Mouse (Mus musculus) embryonic facial prominence, embryonic 11.5 days (tissue): Measurements from ENCODE around the gene Mrpl2. TPM values are rescaled to one million over a fixed set of nuclear protein-coding genes. Genes with fewer than 3 reads are reported as not detected.

Experiments
- ATAC-seq: fragments of 200-750 bp; cut with Nextera tagmentation; replicated peaks from 2 replicates; pipeline ENCODE4 v1.8.0; 2017; ENCODE audit warnings: low read depth; ENCODE audit not compliant: insufficient number of reproducible peaks, low FRiP score, low TSS enrichment
- DNase-seq: peaks from one replicate; pipeline ENCODE4 v3.0.0-alpha.2; 2015; ENCODE audit warnings: low spot score
- H3K27ac ChIP-seq: fragments of 300-500 bp; sonication (generic); replicated peaks from 2 replicates; pipeline ENCODE4 v1.5.1; 2014; ENCODE audit warnings: mild to moderate bottlenecking, low read depth, low read length, control low read depth
- H3K27me3 ChIP-seq: fragments of 300-500 bp; sonication (generic); 2 replicates; pipeline ENCODE4 v1.6.1; 2014; ENCODE audit warnings: mild to moderate bottlenecking, low read length, moderate library complexity, mixed read lengths; ENCODE audit not compliant: control insufficient read depth, insufficient read depth
- H3K36me3 ChIP-seq: fragments of 300-500 bp; sonication (generic); replicated peaks from 2 replicates; pipeline ENCODE4 v1.6.1; 2014; ENCODE audit warnings: low read depth, mild to moderate bottlenecking, low read length, moderate library complexity, mixed read lengths; ENCODE audit not compliant: control insufficient read depth, insufficient read depth
- H3K4me1 ChIP-seq: fragments of 300-500 bp; sonication (generic); 2 replicates; pipeline ENCODE4 v1.6.1; 2014; ENCODE audit warnings: low read length, mixed read lengths; ENCODE audit not compliant: control insufficient read depth, insufficient read depth
- H3K4me2 ChIP-seq: fragments of 300-500 bp; sonication (generic); 2 replicates; pipeline ENCODE4 v1.6.1; 2014; ENCODE audit warnings: low read depth, mild to moderate bottlenecking, control low read depth, low read length, moderate library complexity
- H3K4me3 ChIP-seq: fragments of 300-500 bp; sonication (generic); 2 replicates; pipeline ENCODE4 v1.5.1; 2014; ENCODE audit warnings: low read depth, low read length, control low read depth
- H3K9ac ChIP-seq: fragments of 300-500 bp; sonication (generic); replicated peaks from 2 replicates; pipeline ENCODE4 v1.6.1; 2014; ENCODE audit warnings: mild to moderate bottlenecking, control low read depth, low read length
- H3K9me3 ChIP-seq: fragments of 300-500 bp; sonication (generic); replicated peaks from 2 replicates; pipeline ENCODE4 v1.6.1; 2016; ENCODE audit warnings: mild to moderate bottlenecking, low read length, inconsistent platforms, mixed read lengths; ENCODE audit not compliant: control insufficient read depth
- WGBS: fragments of 180-500 bp; shearing (Covaris S2); extraction: QIAGEN DNeasy Blood & Tissue Kit; methylation state at CpG from one replicate; pipeline ENCODE4 v1.1.7; 2014; 5-methylcytosine and 5-hydroxymethylcytosine counted together
- polyA plus RNA-seq: library from polyadenylated mRNA; unstranded; fragments of >200 nt; fragmentation: Nextera tagmentation; extraction: Ambion mirVana; gene quantifications from 2 replicates; pipeline ENCODE4 v1.2.1, GENCODE M21; 2014

Mrpl2 gene
- polyA plus RNA-seq, 1 experiment from 2014 or later = 117 TPM

DNA sequence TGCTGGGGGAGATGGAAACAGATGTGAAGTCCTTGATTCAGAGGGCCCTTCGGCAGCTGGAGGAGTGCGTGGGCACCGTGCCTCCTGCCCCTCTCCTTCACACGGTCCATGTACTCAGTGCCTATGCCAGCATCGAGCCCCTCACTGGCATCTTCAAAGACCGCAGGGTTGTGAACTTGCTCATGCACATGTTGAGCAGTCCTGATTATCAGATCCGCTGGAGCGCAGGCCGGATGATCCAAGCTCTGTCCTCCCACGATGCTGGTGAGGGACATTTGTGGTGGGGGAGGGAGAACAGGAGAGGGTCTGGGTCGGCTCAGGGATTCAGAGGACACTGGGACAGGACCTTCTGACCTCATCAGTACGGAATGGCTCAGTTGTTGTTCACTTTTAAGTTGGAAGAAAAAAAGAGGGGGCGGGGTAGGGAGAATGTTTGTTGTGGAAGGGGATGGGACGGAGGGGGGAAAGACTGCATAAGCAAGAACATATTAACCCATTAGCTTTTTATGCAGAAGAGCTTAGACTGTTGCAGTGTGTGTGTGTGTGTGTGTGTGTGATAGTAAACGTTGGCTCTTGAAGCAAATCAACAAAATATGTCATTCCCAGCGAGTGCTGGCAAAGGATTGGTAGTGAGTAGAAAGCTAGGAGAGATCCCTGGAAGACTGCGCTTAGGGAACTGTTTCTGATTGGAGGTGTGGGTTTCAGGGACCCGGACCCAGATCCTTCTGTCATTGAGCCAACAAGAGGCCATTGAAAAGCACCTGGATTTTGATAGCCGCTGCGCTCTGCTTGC is 5.9 kb downstream of the Mrpl2 start:
- peak overlapping the region; percentile 84 for H3K4me2 ChIP-seq
- H3K4me1 ChIP-seq = peaks cover 13% of the 10 kb centered on the region
- DNase-seq (no peak), ATAC-seq (no peak)
- H3K36me3 ChIP-seq = peaks cover 10% of the 10 kb centered on the region
- no peaks in the 10 kb centered on the region for H3K27me3 ChIP-seq
- peak overlapping the region; percentile 68; the same call in 1 of the 2 replicates for H3K4me3 ChIP-seq
- WGBS = 70% methylated on average over 20 of the region's 20 CpGs
- H3K9ac ChIP-seq = peak overlapping the region; percentile 96
- H3K9me3 ChIP-seq = no peaks in the 10 kb centered on the region
- no peak overlapping the region for H3K27ac ChIP-seq

DNA sequence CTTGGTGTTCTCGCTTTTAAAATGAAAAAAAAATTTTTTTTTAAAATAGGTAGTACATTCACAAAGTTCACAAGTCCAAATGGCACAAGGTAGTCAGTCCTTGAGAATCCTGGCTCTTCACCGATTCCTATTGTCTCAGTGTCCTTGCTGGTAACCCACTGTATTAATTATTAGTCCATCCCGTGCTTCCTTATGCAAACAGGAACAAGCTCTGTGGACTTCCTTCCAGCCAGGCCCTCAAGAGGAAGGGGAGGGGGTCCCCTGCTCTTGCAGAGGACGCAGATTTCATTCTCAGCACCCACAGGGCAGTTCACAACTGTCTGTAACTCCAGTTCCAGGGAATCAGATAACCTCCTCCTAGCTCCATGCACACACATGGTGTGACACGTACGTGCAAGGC is 10.0 kb downstream of the Mrpl2 start:
- H3K9me3 ChIP-seq = no peaks in the 10 kb centered on the region
- no peak overlapping the region for H3K27ac ChIP-seq
- no peaks in the 10 kb centered on the region for H3K27me3 ChIP-seq
- ATAC-seq (no peak), DNase-seq (no peak)
- H3K36me3 ChIP-seq = peaks cover 23% of the 10 kb centered on the region
- no peak overlapping the region for H3K4me3 ChIP-seq
- WGBS = 84% methylated on average over 6 of the region's 6 CpGs
- H3K9ac ChIP-seq = no peak overlapping the region
- H3K4me2 ChIP-seq = no peak overlapping the region
- H3K4me1 ChIP-seq = peaks cover 10% of the 10 kb centered on the region; the same call in 1 of the 2 replicates

DNA sequence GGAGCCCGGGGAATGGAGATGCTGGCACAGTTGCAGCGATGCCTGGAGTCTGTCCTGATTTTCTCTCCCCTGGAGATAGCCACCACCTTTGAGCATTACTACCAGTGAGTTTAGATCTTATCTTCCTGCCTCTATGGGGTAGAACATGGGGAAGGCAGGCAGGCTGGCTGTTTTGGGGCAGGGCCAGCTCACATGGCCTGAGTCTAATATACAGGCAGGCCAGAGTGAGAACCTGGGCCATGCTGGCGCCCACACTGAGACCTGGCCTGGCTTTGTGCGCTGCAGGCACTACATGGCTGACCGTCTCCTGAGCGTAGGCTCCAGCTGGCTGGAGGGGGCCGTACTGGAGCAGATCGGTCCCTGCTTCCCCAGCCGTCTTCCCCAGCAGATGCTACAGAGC is 15.3 kb downstream of the Mrpl2 start:
- H3K4me3 ChIP-seq = no peak overlapping the region
- ATAC-seq (no peak), DNase-seq (no peak)
- no peaks in the 10 kb centered on the region for H3K27me3 ChIP-seq
- H3K4me2 ChIP-seq = no peak overlapping the region
- H3K27ac ChIP-seq = no peak overlapping the region
- no peaks in the 10 kb centered on the region for H3K9me3 ChIP-seq
- peaks cover 13% of the 10 kb centered on the region for H3K36me3 ChIP-seq
- WGBS = 91% methylated on average over 9 of the region's 9 CpGs
- H3K4me1 ChIP-seq = no peaks in the 10 kb centered on the region
- H3K9ac ChIP-seq = no peak overlapping the region

DNA sequence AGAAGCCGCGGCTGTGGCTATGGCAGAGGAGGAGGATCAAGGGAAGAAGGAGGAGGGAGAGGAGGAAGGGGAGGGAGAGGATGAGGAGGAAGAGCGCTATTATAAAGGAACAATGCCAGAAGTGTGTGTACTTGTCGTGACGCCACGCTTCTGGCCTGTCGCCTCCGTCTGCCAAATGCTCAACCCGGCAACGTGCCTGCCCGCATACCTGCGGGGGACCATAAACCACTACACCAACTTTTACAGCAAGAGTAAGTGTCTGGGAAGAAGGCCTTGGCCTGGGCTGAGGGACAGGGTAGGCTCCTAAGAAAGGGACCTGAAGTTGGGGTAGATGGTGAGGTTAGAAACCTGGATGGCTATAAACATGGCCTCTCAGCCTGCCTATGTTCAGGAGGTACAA is 16.0 kb downstream of the Mrpl2 start:
- no peaks in the 10 kb centered on the region for H3K27me3 ChIP-seq
- ATAC-seq = no peak
- H3K4me2 ChIP-seq = no peak overlapping the region
- H3K9ac ChIP-seq = no peak overlapping the region
- H3K27ac ChIP-seq = no peak overlapping the region
- WGBS = 94% methylated on average over 12 of the region's 12 CpGs
- H3K4me3 ChIP-seq = no peak overlapping the region
- no peak for DNase-seq
- H3K4me1 ChIP-seq = no peaks in the 10 kb centered on the region
- H3K36me3 ChIP-seq = peaks cover 13% of the 10 kb centered on the region
- H3K9me3 ChIP-seq = no peaks in the 10 kb centered on the region

DNA sequence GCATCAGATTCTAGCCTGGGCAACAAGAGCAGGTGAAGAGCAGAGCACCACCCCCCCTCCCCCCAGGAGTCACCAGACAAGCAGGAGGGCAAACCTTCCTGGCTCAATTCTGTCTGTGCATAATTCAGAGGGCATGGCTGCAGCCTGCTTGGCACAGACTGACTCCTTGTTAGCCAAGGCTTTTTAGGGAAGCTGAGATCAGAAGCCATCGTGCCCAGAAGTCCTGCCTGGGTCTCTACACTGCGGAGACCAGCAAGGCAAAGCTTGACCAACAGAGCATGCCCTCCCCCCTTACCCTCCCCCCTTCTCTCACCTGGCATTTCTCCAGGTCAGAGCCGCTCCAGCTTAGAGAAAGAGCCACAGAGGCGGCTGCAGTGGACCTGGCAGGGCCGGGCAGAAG is 16.7 kb downstream of the Mrpl2 start:
- H3K27ac ChIP-seq = no peak overlapping the region
- H3K4me2 ChIP-seq = no peak overlapping the region
- no peaks in the 10 kb centered on the region for H3K9me3 ChIP-seq
- H3K9ac ChIP-seq = no peak overlapping the region
- whole genome bisulfite sequencing = 89% methylated on average over 5 of the region's 5 CpGs
- DNase-seq (no peak), ATAC-seq (no peak)
- no peaks in the 10 kb centered on the region for H3K4me1 ChIP-seq
- no peaks in the 10 kb centered on the region for H3K27me3 ChIP-seq
- no peak overlapping the region for H3K4me3 ChIP-seq
- H3K36me3 ChIP-seq = peaks cover 12% of the 10 kb centered on the region

DNA sequence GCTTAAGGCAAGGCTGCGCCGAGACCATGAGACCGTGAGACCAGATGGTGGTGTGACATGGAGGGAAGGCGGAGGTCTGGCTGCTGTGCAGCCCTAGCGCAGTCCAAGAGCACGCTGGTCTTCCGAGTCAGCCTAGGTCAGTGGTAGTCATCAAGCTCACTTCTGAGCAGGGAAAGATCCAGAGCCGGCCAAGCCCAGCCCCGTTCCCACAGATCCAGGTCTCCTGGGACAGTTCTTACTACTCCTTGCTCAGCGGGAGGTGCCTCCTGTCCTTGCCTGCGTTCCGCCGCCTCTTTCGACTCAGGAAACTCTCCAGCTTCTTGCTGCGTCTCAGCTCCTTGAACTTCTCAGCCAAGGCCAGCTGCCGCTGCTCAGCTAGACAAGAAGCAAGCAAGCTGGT is 21.7 kb downstream of the Mrpl2 start:
- Histone ChIP-seq H3K9me3 (no peaks in the 10 kb centered on the region), H3K27ac (no peak overlapping the region), H3K4me1 (no peaks in the 10 kb centered on the region), H3K27me3 (no peaks in the 10 kb centered on the region), H3K4me3 (no peak overlapping the region), H3K36me3 (peaks cover 8% of the 10 kb centered on the region; the same call in 1 of the 2 replicates), H3K9ac (no peak overlapping the region), H3K4me2 (no peak overlapping the region)
- 90% methylated on average over 16 of the region's 16 CpGs for WGBS
- DNase-seq (no peak), ATAC-seq (no peak)

DNA sequence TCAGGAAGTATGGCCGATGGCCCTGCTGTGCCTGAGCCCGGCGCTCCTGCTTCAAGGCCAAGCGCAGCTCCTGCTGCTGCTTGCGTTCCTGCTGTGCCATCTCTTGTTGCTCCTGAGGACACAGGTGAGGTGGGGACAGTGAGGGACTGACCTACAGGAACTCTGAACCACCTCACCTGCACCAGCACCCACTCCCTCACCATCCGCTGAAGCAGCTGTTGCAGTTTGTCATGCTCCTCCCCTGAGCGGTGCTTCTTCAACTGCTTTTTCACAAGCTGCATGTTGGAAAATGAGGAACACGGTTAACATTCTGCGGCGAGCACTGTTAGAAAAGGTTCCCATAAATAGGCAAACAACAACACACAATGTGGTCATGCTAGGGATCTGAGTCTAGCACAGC is 23.9 kb downstream of the Mrpl2 start:
- Histone ChIP-seq H3K36me3 (peaks cover 8% of the 10 kb centered on the region; the same call in 1 of the 2 replicates), H3K27me3 (no peaks in the 10 kb centered on the region), H3K9ac (no peak overlapping the region), H3K4me3 (no peak overlapping the region), H3K4me1 (peaks cover 3% of the 10 kb centered on the region; the same call in 1 of the 2 replicates), H3K4me2 (no peak overlapping the region), H3K27ac (no peak overlapping the region), H3K9me3 (no peaks in the 10 kb centered on the region)
- DNase-seq = no peak
- 97% methylated on average over 10 of the region's 10 CpGs for WGBS
- no peak for ATAC-seq

DNA sequence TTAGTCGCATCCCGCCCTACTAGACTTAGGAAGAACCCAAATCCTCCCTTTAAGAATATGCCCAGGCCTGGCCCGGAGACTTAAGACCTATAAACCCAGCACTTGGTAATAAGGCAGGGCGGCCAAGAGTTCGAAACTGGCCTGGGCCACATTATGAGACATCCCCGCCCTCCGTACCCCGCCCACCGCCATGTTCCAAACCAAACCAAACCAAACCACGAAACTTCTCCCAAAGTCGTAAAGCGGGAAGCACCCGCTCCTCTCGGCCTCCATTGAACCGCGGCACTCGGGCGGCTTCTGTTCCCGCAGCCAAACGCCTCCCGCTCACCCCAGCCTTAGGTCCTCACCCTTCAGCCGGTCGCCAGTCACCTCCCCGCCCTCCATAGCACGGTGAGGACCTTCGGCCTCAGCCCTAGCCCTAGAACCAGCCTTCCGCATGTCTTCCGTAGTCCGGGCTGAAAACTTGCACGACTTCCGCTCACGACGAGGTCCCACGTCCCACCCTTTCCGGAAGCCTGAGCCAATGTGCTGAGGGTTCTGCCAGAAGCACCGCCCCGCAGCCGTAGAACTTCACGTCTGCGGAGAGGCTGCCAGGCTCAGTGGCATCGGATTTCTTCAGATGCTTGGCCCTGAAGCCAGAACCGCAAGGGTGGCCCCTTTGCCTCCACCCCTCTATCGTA is 28.0 kb downstream of the Mrpl2 start, which contains the start of gene Rrp36:
Rrp36 (minus strand) TSS at position 503 of the 680 bp plus-strand sequence.
- ATAC-seq (peak; percentile 92), DNase-seq (peak; percentile 96)
- Histone ChIP-seq H3K36me3 (peaks cover 21% of the 10 kb centered on the region), H3K27me3 (no peaks in the 10 kb centered on the region), H3K9ac (peak within 1 kb of the TSS; percentile 85), H3K4me2 (peak within 1 kb of the TSS; percentile 77), H3K4me3 (peak within 1 kb of the TSS; percentile 93), H3K27ac (peak within 1 kb of the TSS; percentile 73), H3K9me3 (no peaks in the 10 kb centered on the region), H3K4me1 (peaks cover 3% of the 10 kb centered on the region; the same call in 1 of the 2 replicates)
- WGBS = under 1% methylated on average over 43 of the region's 43 CpGs
